In genomic region chr12:30850902-30851301, GRCm38 (mm10) we compare ENCODE assay signal across 9 mouse cellular contexts. TPM values are rescaled to one million over a fixed set of nuclear protein-coding genes. Genes with fewer than 3 reads are reported as not detected.
DNase-seq lines count a peak whose midpoint lies in the region; ATAC-seq and TF ChIP-seq lines count a peak whose summit lies in the region.
"Had no signal": no experiment of that assay in that cellular context is flagged by ENCODE, and none has a peak within 500 bp of the region (broad histone marks: within the 10 kb centered on the region; RNA-seq: fewer than 3 reads in every experiment).

No protein-coding gene starts in this region.

- H3K36me3 ChIP-seq in kidney, embryonic 14.5 days (ENCODE audit: control insufficient read depth, insufficient read depth, low read length): no peaks in the 10 kb centered on the region
- no peaks in the 10 kb centered on the region for H3K36me3 ChIP-seq in midbrain, postnatal 0 days (ENCODE audit: insufficient read depth, low read length)

- H3K9ac ChIP-seq in kidney, embryonic 14.5 days (ENCODE audit: low read depth, low read length): no peak overlapping the region
- no peak overlapping the region for H3K9ac ChIP-seq in midbrain, postnatal 0 days (replicated peaks; ENCODE audit: low read length, poor library complexity, severe bottlenecking)

- DNase-seq in kidney, adult 18-20 months: peak; percentile 23
- DNase-seq in cerebellum, adult 18-20 months: peak; percentile 33 to 51
- DNase-seq in kidney, postnatal 14 days: peak; percentile 11
- peak; percentile 73 for DNase-seq in midbrain, postnatal 0 days (ENCODE audit: low spot score)
- no peak for DNase-seq in T-cell, adult 2 months (ENCODE audit: low spot score)
- DNase-seq: thymus, postnatal 14 days had no signal

- TF ChIP-seq CTCF in midbrain, postnatal 0 days (IDR thresholded peaks at IDR 0.05): no peak

- no peaks in the 10 kb centered on the region for H3K9me3 ChIP-seq in kidney, embryonic 14.5 days (ENCODE audit: control insufficient read depth, low read length)
- H3K9me3 ChIP-seq in midbrain, postnatal 0 days (ENCODE audit: low read length): no peaks in the 10 kb centered on the region

- no peak overlapping the region for H3K27ac ChIP-seq in kidney, embryonic 14.5 days (ENCODE audit: low read depth, low read length)
- H3K27ac ChIP-seq in midbrain, postnatal 0 days (ENCODE audit: low read depth, low read length): no peak overlapping the region

- H3K27me3 ChIP-seq in kidney, embryonic 14.5 days (ENCODE audit: control insufficient read depth, insufficient read depth, low read length): no peaks in the 10 kb centered on the region
- no peaks in the 10 kb centered on the region for H3K27me3 ChIP-seq in midbrain, postnatal 0 days (ENCODE audit: insufficient read depth, low read length)

- WGBS in kidney, embryonic 14.5 days: 70% methylated on average over 2 of the region's 2 CpGs
- WGBS in midbrain, postnatal 0 days: 15% methylated on average over 2 of the region's 2 CpGs

- no peak for ATAC-seq in kidney, embryonic 14.5 days (ENCODE audit: low FRiP score, low TSS enrichment)
- no peak for ATAC-seq in midbrain, postnatal 0 days (ENCODE audit: low FRiP score)
- no peak for ATAC-seq in erythroid progenitor cell, adult 5-6 weeks (replicated peaks; ENCODE audit: low FRiP score, poor library complexity, severe bottlenecking)

- no peak overlapping the region for H3K4me3 ChIP-seq in kidney, embryonic 14.5 days (ENCODE audit: low read length)
- no peak overlapping the region for H3K4me3 ChIP-seq in midbrain, postnatal 0 days (ENCODE audit: low read depth, low read length)
- H3K4me3 ChIP-seq: erythroblast, embryonic 14.5 days had no signal

- H3K4me2 ChIP-seq in kidney, embryonic 14.5 days (replicated peaks; ENCODE audit: low read depth, low read length): no peak overlapping the region
- H3K4me2 ChIP-seq in midbrain, postnatal 0 days (ENCODE audit: low read depth, low read length, poor library complexity, severe bottlenecking): no peak overlapping the region

- H3K4me1 ChIP-seq in kidney, embryonic 14.5 days (ENCODE audit: control insufficient read depth, insufficient read depth, low read length): no peaks in the 10 kb centered on the region
- no peaks in the 10 kb centered on the region for H3K4me1 ChIP-seq in midbrain, postnatal 0 days (ENCODE audit: insufficient read depth, low read length)

RNA-seq across cellular contexts. Expression of gene Alkal2, which starts 33.2 kb away (rescaled TPM):
- 0.15 and 0.27 TPM in 2 replicates for polyA plus RNA-seq in kidney, embryonic 14.5 days (2014; fragmentation: Nextera tagmentation; extraction: Ambion mirVana)
- 0.33 and 2.5 TPM in 2 replicates for total RNA-seq in midbrain, postnatal 0 days (2014; rRNA removed)
- 0.41 and 0.43 TPM in 2 replicates for polyA plus RNA-seq in midbrain, postnatal 0 days (2015; fragmentation: Nextera tagmentation; extraction: Ambion mirVana)
- total RNA-seq in erythroid progenitor cell, adult 5-6 weeks (2015; ENCODE audit: low replicate concordance): not detected in 2 replicates
- not detected in 2 replicates for total RNA-seq in erythroid progenitor cell, adult 5-6 weeks (2017; ENCODE audit: low replicate concordance)
- polyA plus RNA-seq: erythroblast, embryonic 14.5 days had no signal
